Mouse (Mus musculus): ENCODE measurements at regions not wholly inside any gene's neighbourhood (a gene's known extent, or its start where the extent isn't known, plus 50 kb on each side); places are given as distances from the start of the nearest gene placed in this dataset.

- no peak for DNase-seq
Measured at GRCm38 (mm10) chr16:52601068-52601829, 147.4 kb upstream of the Alcam start.

- DNase-seq: no peak
Measured at GRCm38 (mm10) chr16:52598232-52598631, 144.4 kb upstream of the Alcam start.

DNA sequence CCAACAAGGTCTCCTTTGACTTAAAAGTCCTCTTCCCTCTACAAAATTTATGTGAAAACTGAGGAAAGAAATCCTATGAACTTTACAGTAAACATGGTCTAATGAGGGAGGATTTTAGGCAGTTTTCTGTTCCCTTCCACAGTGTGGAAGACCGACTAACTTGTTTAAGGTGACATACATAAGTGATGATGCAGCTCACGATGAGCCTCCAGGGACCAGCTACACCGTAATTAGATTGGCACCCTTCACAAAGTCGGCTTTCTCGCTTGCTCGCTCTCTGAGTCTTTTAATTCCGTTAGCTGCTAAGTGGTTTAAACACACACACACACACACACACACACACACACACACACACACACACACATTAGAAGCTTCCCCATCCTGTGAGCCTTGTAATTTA, 143.3 kb upstream of the Alcam start:
- DNase-seq: no peak

- no peak for DNase-seq
Measured at GRCm38 (mm10) chr16:52588291-52588781, 134.5 kb upstream of the Alcam start.

DNA sequence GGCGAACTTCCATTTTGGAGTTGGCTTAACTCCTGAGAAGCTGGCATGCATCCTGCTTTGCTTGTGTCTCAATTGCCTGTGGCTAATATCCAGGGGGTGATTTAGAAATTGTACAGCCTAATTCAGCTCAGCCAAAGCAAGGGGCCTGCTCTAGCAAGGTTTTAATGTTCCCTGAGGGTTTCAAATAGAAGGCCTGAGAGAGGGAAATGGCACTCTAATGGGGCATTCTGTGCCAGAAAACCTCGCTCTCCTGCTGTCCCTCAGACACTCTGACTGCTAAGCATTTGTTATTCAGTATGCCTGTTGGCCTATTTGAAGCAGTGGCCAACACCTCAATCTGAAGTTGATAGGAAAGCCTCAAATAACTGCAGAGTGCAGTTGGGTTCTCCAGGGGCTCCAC, 115.2 kb upstream of the Alcam start:
- DNase-seq: peak; percentile 6

GRCm38 (mm10) chr16:52536278-52536677, 82.4 kb upstream of the Alcam start:
- DNase-seq: no peak

GRCm38 (mm10) chr16:52534601-52535000, 80.7 kb upstream of the Alcam start:
- no peak for DNase-seq

DNA sequence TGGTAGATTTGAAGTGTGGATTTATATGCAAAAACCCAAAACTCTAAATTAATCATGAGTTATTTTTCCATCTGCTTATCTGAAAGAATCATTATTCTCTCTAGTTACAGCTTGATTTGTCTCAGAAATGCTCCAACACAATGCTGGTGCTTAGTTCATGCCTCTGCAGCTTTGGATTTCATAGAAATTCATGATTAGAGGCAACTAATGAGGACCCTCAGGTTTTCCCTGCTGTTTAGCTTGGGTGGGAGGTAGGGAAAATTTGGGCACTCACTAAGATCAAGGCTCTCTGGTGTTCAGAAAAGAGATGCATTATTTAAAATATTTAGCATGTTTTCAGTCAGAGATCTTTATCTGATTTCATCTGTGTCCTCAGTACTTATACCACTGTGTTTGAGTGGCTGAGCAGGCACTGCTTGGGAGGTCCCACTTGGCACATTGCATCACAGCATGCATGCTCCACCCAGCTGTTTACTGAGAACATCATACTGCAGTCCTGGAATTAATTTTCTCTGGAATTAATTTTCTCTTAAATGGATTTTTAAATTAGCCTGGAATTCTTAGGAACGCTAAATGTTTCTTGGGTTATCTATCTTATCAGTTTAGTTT, 78.7 kb upstream of the Alcam start:
- no peak for DNase-seq

- DNase-seq: no peak
Measured at GRCm38 (mm10) chr16:52513546-52514409, 59.9 kb upstream of the Alcam start.

DNA sequence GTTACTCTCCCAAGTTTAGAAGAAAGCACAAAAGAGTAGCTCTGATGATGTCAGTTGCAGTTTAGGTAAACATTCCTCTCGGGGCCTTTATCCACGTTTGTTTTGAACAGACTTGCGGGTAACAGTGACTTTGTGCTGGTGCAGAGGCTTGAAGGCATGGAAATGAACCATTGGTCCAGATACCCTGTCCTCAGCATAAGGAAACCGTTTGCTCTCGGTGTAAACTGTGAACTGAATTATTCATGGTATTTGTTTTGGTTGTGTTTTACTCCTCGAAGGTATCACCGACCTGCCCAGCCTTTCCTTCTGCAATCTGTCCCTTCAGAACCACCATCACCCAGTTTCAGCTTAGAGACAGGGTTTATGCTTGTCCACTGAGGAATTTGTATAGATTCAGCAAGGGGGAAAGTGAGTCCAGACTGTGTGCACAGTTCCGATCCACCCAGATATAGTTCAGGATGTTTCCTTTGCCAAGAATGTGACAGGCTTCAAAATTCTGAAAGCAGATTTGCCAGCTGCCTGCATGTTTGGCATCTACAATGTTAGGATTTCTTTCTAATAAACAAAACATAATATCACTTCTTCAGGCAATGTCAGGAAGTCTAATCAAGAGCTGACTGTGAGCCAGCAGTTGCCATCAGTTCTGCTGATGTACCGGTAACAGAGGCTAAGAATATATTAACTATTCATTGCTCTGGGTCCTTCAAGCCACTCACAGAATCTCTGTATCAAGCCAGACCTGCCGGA, 54.9 kb upstream of the Alcam start:
- DNase-seq: no peak

Measured in adrenal gland, adult 8-10 months (tissue).